Mouse (Mus musculus) gastrocnemius, postnatal 10 days (tissue): Measurements from ENCODE around the gene Eml6. TPM values are rescaled to one million over a fixed set of nuclear protein-coding genes. Genes with fewer than 3 reads are reported as not detected.
A peak's percentile ranks its signal among the peaks of the same experiment; 100 is the strongest.
"Not testable (repeated sequence)": the region's sequence is repeated elsewhere in the genome, so short reads cannot be mapped to it uniquely, and the experiment has no call there.

Source experiments
- DNase-seq: peaks from one replicate; pipeline ENCODE4 v3.0.0; 2021; ENCODE audit warnings: mixed read lengths
- total RNA-seq, 2 experiments: library from RNA; stranded (reverse); gene quantifications; 2 replicates each; pipeline ENCODE4 v1.2.3; 2021

Gene Eml6
- total RNA-seq, 2 experiments from 2014 or later = 1.7 to 2.1 TPM

DNA sequence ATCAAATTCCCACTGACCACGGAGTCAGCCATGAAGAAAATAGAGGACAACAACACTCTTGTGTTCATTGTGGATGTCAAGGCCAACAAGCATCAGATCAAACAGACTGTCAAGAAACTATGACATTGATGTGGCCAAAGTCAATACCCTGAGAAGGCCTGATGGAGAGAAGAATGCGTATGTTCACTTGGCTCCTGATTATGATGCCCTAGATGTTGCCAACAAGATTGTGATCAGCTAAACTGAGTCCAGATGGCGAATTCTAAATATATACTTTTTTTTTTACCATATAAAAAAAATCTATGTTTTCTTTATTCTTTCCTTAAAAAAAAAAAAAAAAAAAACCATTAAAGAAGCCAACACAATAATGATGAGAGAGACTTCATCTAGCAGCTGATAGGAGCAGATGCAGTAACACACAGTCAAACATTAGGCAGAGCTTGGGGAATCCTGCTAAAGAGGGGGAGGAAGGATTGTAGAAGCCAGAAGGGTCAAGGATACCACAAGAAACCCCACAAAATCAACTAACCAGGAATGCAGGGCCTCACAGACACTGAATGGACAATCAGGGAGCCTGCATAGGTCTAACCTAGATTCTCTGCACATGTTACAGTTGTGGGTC, 185.1 kb downstream of the Eml6 start:
- no peak for DNase-seq

GRCm38 (mm10) chr11:29839781-29840180, 186.1 kb downstream of the Eml6 start:
- DNase-seq = no peak

DNA sequence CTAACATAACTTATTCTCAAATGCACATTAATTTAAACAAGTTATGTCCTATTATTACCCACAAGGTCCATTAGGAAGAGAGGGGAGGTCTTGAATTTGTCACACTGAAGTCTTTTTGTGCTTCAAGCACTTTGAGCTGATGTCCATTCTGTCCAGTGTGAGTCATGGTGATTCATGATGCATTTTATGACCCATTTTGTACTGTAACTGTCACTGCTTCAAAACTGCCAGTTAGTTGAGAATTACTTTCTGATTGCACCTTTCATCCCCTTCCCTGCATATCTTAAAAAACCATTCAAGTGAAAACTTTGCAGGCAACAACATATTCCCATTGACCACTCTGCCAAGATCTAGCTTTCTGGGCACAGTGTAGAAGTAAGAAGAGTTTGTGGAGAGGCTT, 188.8 kb downstream of the Eml6 start:
- DNase-seq = no peak

DNA sequence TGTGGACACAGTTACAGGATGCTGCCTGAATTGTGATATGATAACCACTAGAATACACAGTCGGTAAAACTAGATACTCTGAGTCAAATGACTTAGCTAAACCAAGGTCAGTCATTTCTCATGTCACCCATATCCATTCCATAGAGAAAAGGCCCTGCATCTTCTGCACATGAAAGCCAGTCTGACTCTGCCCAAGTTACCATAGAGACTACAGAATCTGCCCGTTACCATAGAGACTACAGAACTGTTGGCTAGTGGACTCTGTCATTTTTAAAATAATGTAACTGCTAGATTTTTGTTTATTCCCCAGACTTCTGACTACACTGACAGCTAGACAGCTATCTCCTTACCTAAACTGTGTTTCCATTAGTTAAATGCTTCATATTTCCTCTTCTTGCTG, 198.1 kb downstream of the Eml6 start:
- no peak for DNase-seq

DNA sequence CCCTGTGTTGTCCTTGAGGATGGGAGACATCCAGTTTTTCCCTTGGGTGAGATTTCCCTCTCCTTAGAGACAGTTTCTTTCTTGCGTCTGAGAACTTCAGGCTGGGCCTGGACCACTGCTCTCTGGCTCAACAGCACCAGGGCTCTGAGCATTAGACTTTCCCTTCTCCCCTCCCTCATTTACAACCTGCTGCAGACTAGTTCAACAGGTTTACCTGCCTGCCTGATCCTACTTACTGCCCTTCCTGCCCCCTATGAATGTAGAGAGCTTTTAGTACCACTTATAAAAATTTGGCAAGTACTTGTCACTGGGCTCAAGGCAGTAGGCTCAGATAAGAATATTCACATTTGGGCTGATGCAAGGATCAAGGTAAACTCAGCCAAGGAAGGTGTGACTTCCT, 199.8 kb downstream of the Eml6 start:
- DNase-seq = no peak

GRCm38 (mm10) chr11:29825271-29825718, 200.5 kb downstream of the Eml6 start, which contains the start of gene 4931440F15Rik:
Gene 4931440F15Rik, minus strand, starts transcription at chr11:29825668.
- DNase-seq = not testable (repeated sequence)

DNA sequence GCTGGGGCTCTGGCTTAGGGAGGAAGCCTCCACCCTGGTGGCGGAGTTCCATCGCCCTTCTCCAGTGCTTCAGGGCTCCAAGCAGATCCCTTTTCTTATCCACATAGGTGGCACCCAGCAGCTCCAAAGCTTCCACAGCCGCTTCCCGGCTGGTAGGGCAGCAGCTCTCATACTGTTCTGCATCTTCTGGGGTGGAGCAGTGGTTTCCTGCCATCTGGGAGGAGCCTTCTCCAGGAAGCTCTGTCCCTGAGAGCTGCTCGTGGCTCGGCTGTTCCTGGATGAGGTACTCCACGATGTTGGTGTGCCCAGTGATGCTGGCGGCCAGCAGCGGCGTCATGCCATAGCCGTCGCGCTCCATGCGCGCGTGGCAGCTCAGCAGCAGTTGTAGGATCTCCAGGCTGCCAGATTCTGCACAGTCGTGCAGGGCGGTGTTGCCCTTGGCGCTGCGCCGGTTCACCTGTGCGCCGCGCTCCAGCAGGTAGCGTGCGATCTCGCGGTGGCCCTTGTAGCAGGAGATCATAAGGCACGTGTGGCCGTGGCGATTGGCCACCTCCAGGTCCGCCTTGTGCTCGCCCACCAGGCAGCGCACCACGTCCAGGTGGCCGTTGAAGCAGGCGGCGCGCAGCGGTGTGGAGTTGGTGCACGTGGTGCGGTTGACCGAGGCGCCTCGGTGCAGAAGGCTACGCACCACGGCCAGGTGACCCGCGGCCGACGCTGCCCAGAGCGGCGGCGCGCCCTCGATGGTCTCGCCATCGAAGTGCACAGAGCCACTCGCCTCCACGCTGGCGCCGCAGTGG, 201.2 kb downstream of the Eml6 start:
- not testable (repeated sequence) for DNase-seq

GRCm38 (mm10) chr11:29823141-29823540, 202.7 kb downstream of the Eml6 start:
- DNase-seq = no peak

DNA sequence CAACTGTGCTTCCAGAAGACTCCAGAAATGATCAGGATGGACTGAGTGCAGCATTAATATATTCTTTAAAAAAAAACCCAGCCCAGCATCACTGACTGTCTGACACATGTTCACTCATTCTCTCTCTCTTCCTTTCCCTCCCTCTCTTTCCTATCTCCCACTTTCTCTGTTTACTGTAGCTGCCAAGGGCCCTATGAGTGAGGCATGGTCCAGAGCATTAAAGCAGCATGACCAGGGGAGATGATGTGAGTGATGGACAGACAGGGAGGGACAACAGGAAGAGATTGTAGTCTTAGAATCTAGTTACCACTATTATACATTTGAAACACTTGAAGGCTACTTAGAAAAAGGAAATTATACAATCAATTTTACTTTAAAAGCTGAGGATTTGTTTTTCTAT, 210.2 kb downstream of the Eml6 start:
- no peak for DNase-seq

DNA sequence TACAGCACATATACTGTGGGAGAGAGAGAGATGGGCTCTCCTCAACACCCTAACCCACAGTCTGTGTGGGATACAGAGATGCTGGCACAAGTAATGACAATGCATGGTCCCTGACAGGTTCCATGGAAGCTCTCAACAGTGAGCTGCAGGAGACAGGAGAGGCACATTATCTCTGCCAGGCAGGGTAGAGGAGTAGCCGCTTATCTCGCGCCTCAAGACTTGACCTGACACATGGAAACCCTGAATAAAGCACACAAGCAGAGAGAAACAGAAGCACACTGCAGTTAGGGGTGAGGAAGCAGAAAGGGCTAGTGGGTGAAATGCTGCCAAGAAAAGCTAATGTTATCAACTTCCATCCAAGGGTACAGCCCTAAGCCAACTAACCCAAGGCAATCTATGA, 210.6 kb downstream of the Eml6 start:
- DNase-seq = no peak

GRCm38 (mm10) chr11:29813267-29813666, 212.6 kb downstream of the Eml6 start:
- no peak for DNase-seq

DNA sequence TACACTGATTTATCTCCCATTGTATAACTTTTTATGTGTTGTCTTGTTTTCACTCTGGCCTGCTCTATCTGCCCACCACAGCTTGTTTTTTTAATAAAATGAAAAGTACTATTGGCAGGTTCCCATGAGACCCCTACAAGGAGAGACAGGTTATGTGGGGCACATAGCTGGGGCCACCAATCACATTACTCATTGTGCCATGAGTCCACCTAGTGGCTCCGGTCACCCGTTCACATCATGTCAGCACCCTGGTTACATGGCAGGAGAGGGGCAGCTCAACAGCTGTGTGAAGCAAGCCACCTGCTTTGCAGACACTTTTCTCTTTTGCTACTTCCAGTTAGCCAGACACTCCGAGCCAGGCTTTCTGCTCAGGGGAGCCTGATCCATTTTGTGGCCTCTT, 213.4 kb downstream of the Eml6 start:
- no peak for DNase-seq

DNA sequence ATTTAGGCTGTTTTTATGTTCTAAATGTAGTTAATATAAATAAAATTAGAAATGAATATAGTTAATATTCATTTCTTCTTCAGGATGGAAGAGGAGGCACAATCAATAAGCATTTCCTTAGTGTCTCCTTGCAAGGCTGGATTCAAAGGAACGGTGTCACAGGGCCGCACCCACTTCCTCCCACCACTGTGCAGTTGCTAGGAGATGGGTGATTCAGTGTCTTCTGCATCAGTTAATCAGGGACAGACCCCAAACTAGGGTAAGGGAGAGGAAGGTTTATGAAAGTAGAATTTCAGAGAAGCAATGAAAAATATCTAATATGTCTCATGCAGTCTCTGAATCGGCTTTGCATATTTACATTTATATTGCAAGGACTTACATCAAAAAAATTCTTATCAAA, 215.5 kb downstream of the Eml6 start:
- no peak for DNase-seq

DNA sequence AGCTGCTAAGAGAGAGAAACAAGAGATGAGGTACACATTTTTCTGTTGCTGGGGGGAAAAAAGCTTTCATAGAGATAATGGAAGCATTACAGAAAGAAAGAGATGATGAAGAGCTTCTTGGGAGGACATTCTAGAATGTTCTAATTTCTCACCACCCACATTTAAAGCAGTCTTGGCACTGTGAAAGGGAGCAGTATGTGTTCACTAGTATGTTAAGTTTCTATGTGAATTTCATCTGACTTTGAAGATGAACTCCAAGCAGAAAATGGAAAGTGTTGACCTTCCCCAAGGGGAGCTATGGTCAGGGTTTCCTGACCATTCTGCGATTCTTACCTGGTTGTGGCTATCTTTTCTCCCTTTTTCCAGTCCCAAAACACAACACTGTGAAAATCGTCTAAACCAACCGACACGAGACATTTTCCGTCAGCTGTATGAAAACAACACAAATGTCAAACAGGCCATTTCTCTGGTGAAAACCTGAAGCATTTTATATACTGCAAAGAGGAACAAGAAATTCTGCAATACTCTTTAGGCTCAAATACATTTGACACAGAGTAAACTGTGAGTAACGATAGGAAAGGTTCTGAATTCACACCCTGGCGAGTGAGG, 216.7 kb downstream of the Eml6 start:
- DNase-seq = no peak

DNA sequence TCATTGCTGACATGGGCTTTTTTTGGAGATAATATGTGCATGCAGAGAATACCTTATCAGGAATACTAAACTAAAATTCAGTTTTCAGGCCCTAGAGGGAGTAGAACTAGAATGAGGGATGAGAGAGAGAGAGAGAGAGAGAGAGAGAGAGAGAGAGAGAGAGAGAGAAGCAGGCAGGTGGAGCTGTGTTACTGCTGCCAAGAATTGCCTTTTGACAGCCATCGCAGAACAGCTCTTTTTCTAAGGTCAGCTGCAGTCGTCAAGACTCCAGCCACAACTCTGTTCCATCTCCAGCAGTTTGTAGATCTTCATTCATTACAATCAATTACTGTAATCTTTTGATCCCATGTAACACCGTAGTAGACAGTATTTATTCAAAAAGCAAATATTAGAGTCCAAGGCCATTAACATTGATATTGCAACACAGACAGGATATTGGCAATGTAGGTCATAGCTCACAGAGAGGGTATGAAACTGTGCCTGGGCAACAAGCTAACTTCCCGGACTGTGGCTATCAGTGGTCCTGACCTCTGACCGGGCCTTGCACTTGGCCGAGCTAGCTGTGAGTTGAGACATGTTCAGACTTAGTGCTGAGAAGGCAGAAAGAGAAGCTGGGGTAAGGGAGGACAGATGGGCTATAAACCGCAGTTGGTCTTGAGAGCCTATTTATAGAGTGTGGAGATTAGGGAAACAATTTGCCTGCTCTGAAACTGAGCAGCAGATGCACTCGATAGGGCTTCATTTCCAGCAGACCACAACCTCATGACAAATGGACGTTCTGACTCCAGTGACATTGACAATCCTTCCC, 217.5 kb downstream of the Eml6 start:
- DNase-seq = peak; percentile 34

- no peak for DNase-seq
Observed at GRCm38 (mm10) chr11:29807325-29807724, 218.5 kb downstream of the Eml6 start.

- DNase-seq = no peak
Observed at GRCm38 (mm10) chr11:29801432-29802427, 224.1 kb downstream of the Eml6 start.

- DNase-seq = no peak
Observed at GRCm38 (mm10) chr11:29799839-29800238, 226.0 kb downstream of the Eml6 start.

- DNase-seq = no peak
Observed at GRCm38 (mm10) chr11:29795106-29795505, 230.7 kb downstream of the Eml6 start.

- DNase-seq = no peak
Observed at GRCm38 (mm10) chr11:29794475-29794874, 231.4 kb downstream of the Eml6 start.

DNA sequence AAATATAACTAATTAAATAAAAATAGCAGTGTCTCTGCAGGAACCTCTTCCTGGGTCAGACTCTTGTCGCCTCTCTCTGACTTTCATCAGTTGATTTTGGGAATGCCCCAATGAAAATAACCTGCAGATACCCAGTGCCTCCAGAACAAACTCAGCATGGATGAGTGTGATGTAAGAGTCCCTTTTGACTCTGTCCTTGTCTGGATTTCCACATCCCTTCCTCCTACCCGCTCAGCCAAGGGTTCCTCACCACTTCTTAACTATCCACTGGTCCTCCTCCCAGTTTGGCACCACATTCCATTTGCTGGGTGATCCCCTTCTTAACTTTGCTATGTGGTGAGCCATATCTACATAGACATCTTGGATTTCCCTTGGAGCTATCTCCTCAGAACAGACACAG, 235.0 kb downstream of the Eml6 start:
- DNase-seq = no peak
